Mouse (Mus musculus): ENCODE measurements around the gene Ajuba. TPM values are rescaled to one million over a fixed set of nuclear protein-coding genes. Genes with fewer than 3 reads are reported as not detected.

Gene Ajuba
- polyA plus RNA-seq, 1 experiment, result 1.9 TPM

GRCm38 (mm10) chr14:54557330-54557729 lies 20.0 kb downstream of the Ajuba start:
- Histone ChIP-seq H3K4me3 (replicated peaks; ENCODE audit: insufficient read depth, low read depth, low read length) (no peak overlapping the region), H3K4me1 (ENCODE audit: control insufficient read depth, insufficient read depth, low read length) (no peaks in the 10 kb centered on the region), H3K27ac (ENCODE audit: insufficient read depth, low read length) (no peak overlapping the region), H3K27me3 (ENCODE audit: control insufficient read depth, insufficient read depth, low read length) (no peaks in the 10 kb centered on the region)
- WGBS, result 62% methylated on average over 8 of the region's 8 CpGs
- no peak for DNase-seq
- TF ChIP-seq POLR2A (IDR thresholded peaks at IDR 0.05; ENCODE audit: borderline replicate concordance, insufficient read depth, low read length) (no peak), CTCF (IDR thresholded peaks at IDR 0.05; ENCODE audit: borderline replicate concordance, insufficient read depth, low read depth, low read length) (no peak)

- H3K27me3 ChIP-seq (ENCODE audit: control insufficient read depth, insufficient read depth, low read length), result no peaks in the 10 kb centered on the region
- 0 out of 2 replicates have a peak within 1 kb of the TSS, but pooled peaks have one; percentile 6 for H3K27ac ChIP-seq (ENCODE audit: insufficient read depth, low read length)
Observed at GRCm38 (mm10) chr14:54553975-54554769, 23.2 kb downstream of the Ajuba start, which contains the start of gene Haus4. TSS of gene Haus4 (minus strand) at chr14:54554616.

GRCm38 (mm10) chr14:54553454-54553974 lies 23.8 kb downstream of the Ajuba start:
- H3K27me3 ChIP-seq (ENCODE audit: control insufficient read depth, insufficient read depth, low read length), result no peaks in the 10 kb centered on the region
- TF ChIP-seq CTCF (IDR thresholded peaks at IDR 0.05; ENCODE audit: borderline replicate concordance, insufficient read depth, low read depth, low read length) (no peak), POLR2A (IDR thresholded peaks at IDR 0.05; ENCODE audit: borderline replicate concordance, insufficient read depth, low read length) (no peak)
- H3K4me3 ChIP-seq (replicated peaks; ENCODE audit: insufficient read depth, low read depth, low read length), result peak overlapping the region; percentile 62
- H3K4me1 ChIP-seq (ENCODE audit: control insufficient read depth, insufficient read depth, low read length), result no peaks in the 10 kb centered on the region
- peak in 1 of 2 experiments; percentile 18 for DNase-seq
- no peak overlapping the region for H3K27ac ChIP-seq (ENCODE audit: insufficient read depth, low read length)
- WGBS, result 3% methylated on average over 21 of the region's 21 CpGs

More at GRCm38 (mm10) chr14:54553975-54554769, 23.2 kb downstream of the Ajuba start, which contains the start of gene Haus4:
- peak; percentile 70 to 75 for DNase-seq
- H3K4me3 ChIP-seq (replicated peaks; ENCODE audit: insufficient read depth, low read depth, low read length), result peak within 1 kb of the TSS; percentile 62
- no peaks in the 10 kb centered on the region for H3K4me1 ChIP-seq (ENCODE audit: control insufficient read depth, insufficient read depth, low read length)
- TF ChIP-seq POLR2A (IDR thresholded peaks at IDR 0.05; ENCODE audit: borderline replicate concordance, insufficient read depth, low read length) (peak; percentile 26; the same call in 1 of the 2 replicates), CTCF (IDR thresholded peaks at IDR 0.05; ENCODE audit: borderline replicate concordance, insufficient read depth, low read depth, low read length) (peak; percentile 51; the same call in 1 of the 2 replicates)
- WGBS, result under 1% methylated on average over 76 of the region's 76 CpGs

DNA sequence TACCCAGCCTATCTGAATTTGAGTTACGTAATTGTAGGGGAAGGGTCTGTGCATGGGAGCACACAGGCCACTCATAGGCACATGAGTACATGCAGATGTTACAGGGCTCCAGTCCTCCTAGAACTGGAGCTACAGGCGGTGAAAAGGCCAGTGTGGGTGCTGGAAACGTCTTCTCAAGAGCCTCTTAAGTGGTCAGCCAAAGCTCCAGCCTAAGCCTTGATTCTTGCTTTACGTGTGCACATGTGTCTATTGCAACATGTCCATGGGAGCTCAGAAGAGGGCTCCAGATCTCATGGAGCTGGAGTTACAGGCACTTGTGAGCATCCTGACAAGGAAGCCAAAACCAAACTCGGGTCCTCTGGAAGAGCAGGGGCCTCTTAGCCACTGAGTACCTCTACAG lies 32.7 kb downstream of the Ajuba start:
- no peak for DNase-seq
- TF ChIP-seq POLR2A (IDR thresholded peaks at IDR 0.05; ENCODE audit: borderline replicate concordance, insufficient read depth, low read length) (no peak), CTCF (IDR thresholded peaks at IDR 0.05; ENCODE audit: borderline replicate concordance, insufficient read depth, low read depth, low read length) (no peak)
- H3K4me3 ChIP-seq (replicated peaks; ENCODE audit: insufficient read depth, low read depth, low read length), result no peak overlapping the region
- no peak overlapping the region for H3K27ac ChIP-seq (ENCODE audit: insufficient read depth, low read length)
- WGBS, result 95% methylated on average over 5 of the region's 5 CpGs
- no peaks in the 10 kb centered on the region for H3K4me1 ChIP-seq (ENCODE audit: control insufficient read depth, insufficient read depth, low read length)
- H3K27me3 ChIP-seq (ENCODE audit: control insufficient read depth, insufficient read depth, low read length), result no peaks in the 10 kb centered on the region

DNA sequence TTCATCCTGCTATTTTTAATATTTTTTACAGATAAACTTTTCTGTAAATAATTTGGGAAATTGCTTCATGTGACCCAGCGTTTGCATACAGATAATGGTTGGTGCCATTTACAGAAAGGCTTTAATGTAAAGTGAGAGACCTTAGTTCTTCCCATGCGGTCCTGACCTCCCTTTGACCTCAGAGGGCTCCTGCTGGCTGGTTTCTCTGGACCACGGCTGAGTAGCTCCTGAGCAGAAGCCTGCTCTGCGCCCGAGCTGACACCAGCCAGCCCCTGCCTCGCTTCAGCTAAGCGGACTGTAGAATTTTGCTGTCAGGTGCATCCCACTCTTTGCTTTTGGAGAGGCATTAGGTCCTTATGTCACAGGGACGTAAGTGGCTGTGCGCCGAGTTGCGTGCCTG lies 36.6 kb downstream of the Ajuba start:
- WGBS, result 53% methylated on average over 11 of the region's 11 CpGs
- TF ChIP-seq POLR2A (IDR thresholded peaks at IDR 0.05; ENCODE audit: borderline replicate concordance, insufficient read depth, low read length) (no peak), CTCF (IDR thresholded peaks at IDR 0.05; ENCODE audit: borderline replicate concordance, insufficient read depth, low read depth, low read length) (no peak)
- no peaks in the 10 kb centered on the region for H3K27me3 ChIP-seq (ENCODE audit: control insufficient read depth, insufficient read depth, low read length)
- no peak for DNase-seq
- no peak overlapping the region for H3K4me3 ChIP-seq (replicated peaks; ENCODE audit: insufficient read depth, low read depth, low read length)
- no peaks in the 10 kb centered on the region for H3K4me1 ChIP-seq (ENCODE audit: control insufficient read depth, insufficient read depth, low read length)
- no peak overlapping the region for H3K27ac ChIP-seq (ENCODE audit: insufficient read depth, low read length)

DNA sequence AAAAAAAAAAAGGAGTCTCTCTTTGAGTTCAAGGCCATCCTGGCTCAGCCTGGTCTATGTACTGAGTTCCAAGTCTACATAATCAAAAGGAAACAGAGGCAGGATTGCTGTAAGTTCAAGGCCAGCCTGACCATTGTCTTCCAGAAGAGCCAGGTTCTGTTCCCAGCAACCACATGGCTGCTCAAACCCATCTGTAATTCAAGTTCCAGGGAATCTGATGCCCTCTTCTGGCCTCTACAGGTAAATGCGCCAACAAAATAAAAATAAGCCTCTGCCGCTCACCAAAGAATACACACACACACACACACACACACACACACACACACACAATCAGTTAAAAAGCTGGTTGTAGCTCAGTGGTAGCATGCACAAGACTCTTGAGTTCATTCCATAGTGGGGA lies 38.8 kb downstream of the Ajuba start:
- no peaks in the 10 kb centered on the region for H3K4me1 ChIP-seq (ENCODE audit: control insufficient read depth, insufficient read depth, low read length)
- WGBS, result 87% methylated on average over 2 of the region's 2 CpGs

GRCm38 (mm10) chr14:54528446-54529111 lies 48.8 kb downstream of the Ajuba start:
- TF ChIP-seq POLR2A (IDR thresholded peaks at IDR 0.05; ENCODE audit: borderline replicate concordance, insufficient read depth, low read length) (no peak), CTCF (IDR thresholded peaks at IDR 0.05; ENCODE audit: borderline replicate concordance, insufficient read depth, low read depth, low read length) (peak; percentile 85)
- peak; percentile 78 to 88 for DNase-seq
- H3K27me3 ChIP-seq (ENCODE audit: control insufficient read depth, insufficient read depth, low read length), result no peaks in the 10 kb centered on the region
- H3K27ac ChIP-seq (ENCODE audit: insufficient read depth, low read length), result no peak overlapping the region
- 20% methylated on average over 17 of the region's 17 CpGs for WGBS
- H3K4me3 ChIP-seq (replicated peaks; ENCODE audit: insufficient read depth, low read depth, low read length), result no peak overlapping the region
- no peaks in the 10 kb centered on the region; the same call in 1 of the 2 replicates for H3K4me1 ChIP-seq (ENCODE audit: control insufficient read depth, insufficient read depth, low read length)

More for the DNA sequence above, 38.8 kb downstream of the Ajuba start:
- Histone ChIP-seq H3K4me3 (replicated peaks; ENCODE audit: insufficient read depth, low read depth, low read length) (no peak overlapping the region), H3K27ac (ENCODE audit: insufficient read depth, low read length) (no peak overlapping the region), H3K27me3 (ENCODE audit: control insufficient read depth, insufficient read depth, low read length) (no peaks in the 10 kb centered on the region)
- DNase-seq, result no peak
- TF ChIP-seq POLR2A (IDR thresholded peaks at IDR 0.05; ENCODE audit: borderline replicate concordance, insufficient read depth, low read length), result no peak
- no peak for TF ChIP-seq CTCF (IDR thresholded peaks at IDR 0.05; ENCODE audit: borderline replicate concordance, insufficient read depth, low read depth, low read length)

Data from cerebellum, adult 2 months (tissue).